Mouse (Mus musculus) kidney, postnatal 0 days (tissue): Measurements from ENCODE around the gene Atp5h. TPM values are rescaled to one million over a fixed set of nuclear protein-coding genes. Genes with fewer than 3 reads are reported as not detected.

Experiments
- ATAC-seq: fragments of 200-750 bp; cut with Nextera tagmentation; replicated peaks from 2 replicates; pipeline ENCODE4 v1.8.0; 2017; ENCODE audit warnings: low read depth, moderate number of reproducible peaks, moderate TSS enrichment, moderate library complexity; ENCODE audit not compliant: low FRiP score
- DNase-seq: peaks from one replicate; pipeline ENCODE4 v3.0.0-alpha.2; 2016; ENCODE audit warnings: low spot score
- H3K27ac ChIP-seq: fragments of 300-500 bp; sonication (generic); 2 replicates; pipeline ENCODE4 v1.5.1; 2014; ENCODE audit warnings: mild to moderate bottlenecking
- H3K27me3 ChIP-seq: fragments of 300-500 bp; sonication (generic); 2 replicates; pipeline ENCODE4 v1.6.1; 2014; ENCODE audit warnings: low read length, mixed read lengths; ENCODE audit not compliant: insufficient read depth
- H3K36me3 ChIP-seq: fragments of 300-500 bp; sonication (generic); 2 replicates; pipeline ENCODE4 v1.6.1; 2014; ENCODE audit warnings: low read length, mixed read lengths; ENCODE audit not compliant: insufficient read depth
- H3K4me1 ChIP-seq: fragments of 300-500 bp; sonication (generic); replicated peaks from 2 replicates; pipeline ENCODE4 v1.6.1; 2014; ENCODE audit warnings: antibody characterized with exemption, low read length, mixed read lengths; ENCODE audit not compliant: insufficient read depth
- H3K4me2 ChIP-seq: fragments of 300-500 bp; sonication (generic); 2 replicates; pipeline ENCODE4 v1.6.1; 2014; ENCODE audit warnings: mild to moderate bottlenecking, low read length, moderate library complexity, mixed read lengths
- H3K4me3 ChIP-seq: fragments of 300-500 bp; sonication (generic); replicated peaks from 2 replicates; pipeline ENCODE4 v1.5.1; 2014; ENCODE audit warnings: low read depth, low read length
- H3K9ac ChIP-seq: fragments of 300-500 bp; sonication (generic); 2 replicates; pipeline ENCODE4 v1.6.1; 2014; ENCODE audit warnings: low read depth, low read length
- H3K9me3 ChIP-seq: fragments of 300-500 bp; sonication (generic); replicated peaks from 2 replicates; pipeline ENCODE4 v1.6.1; 2016; ENCODE audit warnings: low read length, inconsistent platforms, mixed read lengths
- CTCF ChIP-seq: IDR thresholded peaks from 2 replicates; pipeline ENCODE4 v1.5.1; 2016; ENCODE audit warnings: antibody characterized with exemption, low read depth, mild to moderate bottlenecking, moderate library complexity
- WGBS: fragments of 180-500 bp; shearing (Covaris S2); extraction: QIAGEN DNeasy Blood & Tissue Kit; methylation state at CpG from one replicate; pipeline ENCODE4 v1.1.7; 2014; 5-methylcytosine and 5-hydroxymethylcytosine counted together
- microRNA-seq: library from miRNA; unstranded; fragments of <30 nt; microRNA quantifications from one replicate; pipeline ENCODE4, GENCODE M21; 2016
- polyA plus RNA-seq: library from polyadenylated mRNA; unstranded; fragments of >200 nt; fragmentation: Nextera tagmentation; extraction: Ambion mirVana; gene quantifications from 2 replicates; pipeline ENCODE4 v1.2.1, GENCODE M21; 2015

The Atp5h gene
- polyA plus RNA-seq, 1 experiment from 2014 or later = 1,578 TPM

GRCm38 (mm10) chr11:115366039-115366705, 53.6 kb downstream of the Atp5h start:
- H3K9me3 ChIP-seq = no peaks in the 10 kb centered on the region
- no peak overlapping the region for H3K4me3 ChIP-seq
- DNase-seq (peak; percentile 10), ATAC-seq (no peak)
- peaks cover 5% of the 10 kb centered on the region; the same call in 1 of the 2 replicates for H3K27me3 ChIP-seq
- peak overlapping the region; percentile 88 for H3K4me2 ChIP-seq
- no peak overlapping the region for H3K27ac ChIP-seq
- 35% methylated on average over 7 of the region's 7 CpGs for WGBS
- TF ChIP-seq CTCF = no peak
- 0 out of 2 replicates have a peak overlapping the region, but pooled peaks have one; percentile 50 for H3K9ac ChIP-seq
- no peaks in the 10 kb centered on the region for H3K36me3 ChIP-seq
- peaks cover 6% of the 10 kb centered on the region for H3K4me1 ChIP-seq

Small RNA genes within 50 kb of the gene (microRNA-seq; reads per million reads assigned to microRNA genes)
- not detected for gene Mir3968

Other genes starting within 250 kb of the Atp5h start
- gene Tmem104, start 232.5 kb downstream of the Atp5h start, polyA plus RNA-seq = 12.0 and 12.6 TPM in 2 replicates
- 26.8 TPM in 2 replicates for gene Nat9, start 232.1 kb downstream of the Atp5h start, polyA plus RNA-seq
- not detected in 2 replicates for gene Grin2c, start 152.7 kb downstream of the Atp5h start, polyA plus RNA-seq
- 10.0 and 12.2 TPM in 2 replicates for gene Fdxr, start 142.9 kb downstream of the Atp5h start, polyA plus RNA-seq
- 0.92 and 1.1 TPM in 2 replicates for gene Fads6, start 122.3 kb downstream of the Atp5h start, polyA plus RNA-seq
- not detected in 2 replicates for gene Otop2, start 112.8 kb downstream of the Atp5h start, polyA plus RNA-seq
- gene Ush1g, start 97.9 kb downstream of the Atp5h start, polyA plus RNA-seq = 0.05 TPM in 1 of 2 replicates, not detected in the other
- gene Otop3, start 85.2 kb downstream of the Atp5h start, polyA plus RNA-seq = not detected in 2 replicates
- 4.5 and 5.4 TPM in 2 replicates for gene Hid1, start 52.2 kb downstream of the Atp5h start, polyA plus RNA-seq
- 7.6 and 7.8 TPM in 2 replicates for gene Cdr2l, start 38.0 kb downstream of the Atp5h start, polyA plus RNA-seq
- gene Mrpl58, start 16.2 kb downstream of the Atp5h start, polyA plus RNA-seq = 225 and 232 TPM in 2 replicates
- 19.8 and 22.2 TPM in 2 replicates for gene Kctd2, start 166 bp upstream of the Atp5h start, polyA plus RNA-seq
- gene Trim80, start 20.6 kb upstream of the Atp5h start, polyA plus RNA-seq = 0.13 and 0.49 TPM in 2 replicates
- 47.7 and 51.1 TPM in 2 replicates for gene Slc16a5, start 42.5 kb upstream of the Atp5h start, polyA plus RNA-seq
- 6.9 and 8.3 TPM in 2 replicates for gene Armc7, start 55.7 kb upstream of the Atp5h start, polyA plus RNA-seq
- gene Nt5c, start 71.9 kb upstream of the Atp5h start, polyA plus RNA-seq = 90.6 and 94.3 TPM in 2 replicates
- 251 and 271 TPM in 2 replicates for gene Jpt1, start 94.4 kb upstream of the Atp5h start, polyA plus RNA-seq
- gene Sumo2, start 116.3 kb upstream of the Atp5h start, polyA plus RNA-seq = 1,008 and 1,013 TPM in 2 replicates
- 74.6 and 94.9 TPM in 2 replicates for gene Nup85, start 144.5 kb upstream of the Atp5h start, polyA plus RNA-seq
- gene Mrps7, start 184.0 kb upstream of the Atp5h start, polyA plus RNA-seq = 92.9 and 93.7 TPM in 2 replicates
- 10.8 and 11.1 TPM in 2 replicates for gene Gga3, start 184.1 kb upstream of the Atp5h start, polyA plus RNA-seq
- 57.3 and 61.6 TPM in 2 replicates for gene Mif4gd, start 193.0 kb upstream of the Atp5h start, polyA plus RNA-seq
- 49.7 and 57.9 TPM in 2 replicates for gene Slc25a19, start 208.3 kb upstream of the Atp5h start, polyA plus RNA-seq